Mouse (Mus musculus): ENCODE measurements around the gene Trafd1.

Gene Trafd1

DNA sequence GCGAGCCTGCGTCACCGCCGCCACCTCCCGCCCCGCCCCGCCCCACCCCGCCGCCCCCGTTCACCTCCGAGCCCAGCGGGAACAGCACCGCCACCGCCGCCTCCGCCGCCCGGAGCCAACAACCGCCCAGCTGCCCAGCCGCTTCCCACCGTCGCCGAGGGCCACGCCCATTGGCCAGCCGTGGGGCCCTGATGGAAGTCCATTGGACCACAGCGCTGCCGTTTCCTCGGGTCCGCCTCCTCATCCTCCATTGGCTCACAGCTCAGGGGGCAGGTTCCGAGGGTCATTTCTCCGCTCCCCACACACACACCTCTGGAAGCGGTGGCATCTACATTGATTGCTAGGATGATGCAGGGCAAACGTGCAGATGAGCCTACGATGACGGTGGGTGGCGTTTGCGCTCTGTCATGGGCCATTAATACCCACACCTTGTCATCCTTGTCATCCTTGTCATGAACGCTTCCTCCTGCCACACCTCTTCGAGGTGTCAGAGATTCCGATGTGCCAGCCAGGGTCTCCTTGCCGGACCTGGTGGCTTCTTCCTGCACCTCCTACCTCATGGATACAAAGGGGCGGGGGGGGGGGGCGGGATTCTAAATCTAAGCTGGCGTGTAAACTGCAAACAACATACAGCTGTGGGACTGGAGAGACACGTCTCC is at the start of gene Trafd1:
Gene Trafd1 (minus strand): TSS at position 172 of the 659 bp plus-strand sequence.
- peak; percentile 95 for DNase-seq

DNA sequence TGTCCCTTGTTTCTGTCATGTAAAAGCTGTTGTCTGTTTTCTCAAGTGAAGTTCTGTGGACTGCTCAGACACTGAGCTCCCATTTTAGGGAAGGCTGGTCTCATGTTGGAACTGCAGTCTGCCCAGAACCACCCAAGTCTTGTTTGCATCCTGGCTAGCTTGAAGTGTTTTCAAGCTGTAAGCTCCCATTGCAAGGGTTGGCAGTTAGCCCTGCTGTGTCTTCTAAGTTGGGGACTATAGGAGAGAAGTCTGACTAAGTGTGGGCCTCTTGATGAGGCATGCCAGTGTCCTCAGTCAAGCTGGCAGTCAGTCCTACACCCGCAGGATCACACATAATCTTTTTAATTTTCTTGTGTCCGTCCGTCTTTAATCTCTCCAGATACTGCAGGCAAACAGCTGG is 43.5 kb upstream of the Trafd1 start:
- DNase-seq, result no peak

DNA sequence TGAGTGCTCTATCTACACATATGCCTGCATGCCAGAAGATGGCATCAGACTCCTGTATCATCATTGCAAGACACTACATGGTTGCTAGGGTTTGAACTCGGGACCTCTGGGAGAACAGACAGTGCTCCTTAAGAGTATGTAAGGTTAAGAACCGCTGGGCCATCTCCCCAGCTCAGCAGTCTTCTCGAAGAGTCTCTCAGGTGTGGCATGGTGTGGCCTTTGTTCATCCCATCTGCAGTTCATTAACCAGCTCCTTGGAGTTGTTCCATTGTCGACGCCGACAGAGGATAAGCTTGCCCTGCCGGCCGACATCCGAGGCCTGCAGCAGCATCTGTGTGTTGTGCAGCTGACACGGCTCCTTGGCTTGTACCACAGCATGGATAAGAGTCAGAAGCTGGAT is 37.9 kb upstream of the Trafd1 start:
- no peak for DNase-seq

DNA sequence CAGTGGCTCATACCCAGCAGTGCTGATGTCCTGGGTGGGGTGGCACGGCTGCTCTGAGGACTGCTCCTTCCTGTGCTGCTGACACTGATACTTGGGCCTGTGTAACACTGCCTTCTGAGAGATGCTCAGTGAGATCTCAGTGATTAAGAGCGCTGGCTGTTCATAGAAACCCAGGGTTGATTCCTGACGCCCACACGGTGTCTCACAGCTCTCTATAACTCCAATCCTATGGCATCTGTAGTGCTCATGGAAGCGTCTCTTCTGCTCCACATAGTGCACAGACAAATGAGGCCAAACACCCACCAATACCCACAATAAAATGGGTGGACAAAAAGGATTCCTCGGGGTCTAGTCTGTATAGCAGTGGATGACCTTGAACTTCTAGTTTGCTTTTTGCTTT is 37.4 kb upstream of the Trafd1 start:
- no peak for DNase-seq

DNA sequence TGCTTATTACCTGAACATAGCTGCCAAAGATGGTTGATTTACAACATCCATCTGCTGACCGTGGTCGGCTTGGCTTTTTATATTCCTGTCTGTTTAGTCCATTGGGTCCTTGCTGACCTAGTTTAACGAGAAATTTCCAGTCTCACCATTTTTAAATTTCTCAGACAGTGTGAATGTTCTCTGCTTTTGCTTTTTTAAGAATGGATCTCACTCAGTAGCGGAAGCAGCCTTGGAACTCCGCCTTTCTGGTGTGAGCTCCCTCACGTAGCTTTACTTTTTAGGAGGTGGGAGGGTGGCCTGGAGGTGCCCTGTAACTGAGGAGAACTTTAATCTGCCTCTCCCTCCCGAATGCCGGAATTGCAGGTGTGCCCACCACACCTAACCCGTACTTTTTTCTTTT is 35.3 kb upstream of the Trafd1 start:
- no peak for DNase-seq

DNA sequence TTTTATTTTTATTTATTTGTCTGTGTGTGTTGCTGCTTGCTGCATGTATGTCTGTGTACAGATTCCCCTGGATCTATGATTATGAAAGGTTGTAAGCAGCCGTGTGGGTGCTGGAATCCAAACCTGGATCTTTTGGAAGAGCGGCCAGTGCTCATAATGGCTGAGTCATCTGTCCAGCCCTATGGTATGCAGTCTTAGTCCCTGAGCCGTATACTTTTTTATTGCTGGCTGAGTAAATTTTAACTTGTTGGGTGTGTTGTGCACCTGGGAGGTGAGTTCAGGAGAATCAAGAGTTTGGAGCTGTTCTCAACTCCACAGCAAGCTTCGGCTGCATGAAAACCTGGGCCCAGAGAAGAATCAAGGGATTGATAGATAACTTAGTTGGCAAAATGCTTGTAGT is 25.5 kb upstream of the Trafd1 start:
- no peak for DNase-seq

DNA sequence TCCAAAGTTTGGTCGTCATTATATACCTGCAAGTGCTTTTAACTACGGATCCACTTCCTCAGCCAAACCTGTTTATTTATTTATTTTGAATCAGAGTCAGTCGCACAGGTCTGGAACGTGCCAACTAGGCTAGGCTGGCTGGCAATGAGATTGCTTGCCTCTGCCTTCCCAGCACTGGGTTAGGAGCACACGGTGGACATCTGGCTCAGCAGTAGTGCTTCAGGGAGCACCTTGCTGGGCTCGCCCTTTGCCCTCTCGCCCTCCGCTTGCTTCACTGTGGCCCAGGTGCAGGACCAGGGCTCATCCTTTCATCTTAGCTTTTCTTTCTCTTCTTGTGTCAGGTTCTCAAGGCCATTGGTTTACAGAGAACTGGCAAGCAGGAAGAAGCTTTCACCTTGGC is 22.4 kb upstream of the Trafd1 start:
- DNase-seq, result no peak

DNA sequence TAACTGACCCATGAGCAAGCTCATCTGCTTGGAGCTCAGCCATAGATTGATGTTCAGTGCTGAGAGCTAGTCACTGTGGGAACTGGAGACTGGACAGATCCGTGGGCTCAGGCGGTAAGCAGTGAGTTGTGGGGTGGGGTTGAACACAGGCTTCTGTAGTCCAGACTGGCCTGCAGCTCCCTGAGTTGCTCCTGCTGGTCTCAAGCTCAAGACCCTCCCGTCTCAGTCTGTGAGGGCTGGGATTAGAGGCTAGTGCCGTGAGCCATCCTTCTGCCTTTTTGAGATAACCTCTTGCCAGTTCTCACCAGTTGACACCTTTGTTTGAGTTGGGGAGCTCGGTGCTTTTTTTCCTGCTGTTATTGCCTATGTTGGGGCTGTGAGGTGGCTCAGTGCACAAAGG is 15.4 kb upstream of the Trafd1 start:
- DNase-seq, result no peak

DNA sequence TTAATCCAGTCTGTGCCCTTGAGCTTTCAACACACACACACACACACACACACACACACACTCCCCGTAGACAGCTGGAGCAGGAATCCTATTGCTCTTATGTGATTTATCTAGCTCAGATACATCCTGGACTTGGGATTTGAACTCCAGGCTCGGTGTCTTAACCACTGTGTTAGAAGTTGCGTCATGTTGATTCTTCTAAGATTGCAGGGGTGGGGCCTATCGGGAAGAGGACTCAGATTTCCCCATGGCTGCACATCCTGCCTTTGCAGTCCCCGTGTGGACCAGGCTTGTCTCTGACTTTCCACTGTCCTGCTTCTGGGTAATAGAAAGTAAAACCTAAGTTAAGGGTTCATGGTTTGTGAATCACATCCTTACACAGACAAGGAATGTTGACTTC is 14.6 kb upstream of the Trafd1 start:
- no peak for DNase-seq

DNA sequence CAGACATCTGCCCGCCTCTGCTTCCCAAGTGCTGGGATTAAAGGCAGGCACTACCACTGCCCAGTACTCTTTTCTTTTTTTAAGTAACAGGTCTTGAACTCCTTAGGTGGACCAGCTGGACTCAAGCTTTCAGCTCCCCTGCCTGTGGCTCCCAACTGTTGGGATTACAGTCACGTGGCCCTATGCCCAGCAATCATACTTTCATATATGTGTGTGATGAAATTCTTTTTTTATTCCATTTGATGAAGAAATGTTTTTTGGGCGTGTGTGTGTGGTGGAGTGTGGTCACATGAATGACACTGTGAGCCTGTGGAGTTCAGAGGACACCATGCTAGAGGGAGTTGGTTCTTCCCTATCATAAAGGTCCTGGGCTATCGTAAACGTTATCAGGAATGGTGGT is 14.1 kb upstream of the Trafd1 start:
- DNase-seq, result no peak

DNA sequence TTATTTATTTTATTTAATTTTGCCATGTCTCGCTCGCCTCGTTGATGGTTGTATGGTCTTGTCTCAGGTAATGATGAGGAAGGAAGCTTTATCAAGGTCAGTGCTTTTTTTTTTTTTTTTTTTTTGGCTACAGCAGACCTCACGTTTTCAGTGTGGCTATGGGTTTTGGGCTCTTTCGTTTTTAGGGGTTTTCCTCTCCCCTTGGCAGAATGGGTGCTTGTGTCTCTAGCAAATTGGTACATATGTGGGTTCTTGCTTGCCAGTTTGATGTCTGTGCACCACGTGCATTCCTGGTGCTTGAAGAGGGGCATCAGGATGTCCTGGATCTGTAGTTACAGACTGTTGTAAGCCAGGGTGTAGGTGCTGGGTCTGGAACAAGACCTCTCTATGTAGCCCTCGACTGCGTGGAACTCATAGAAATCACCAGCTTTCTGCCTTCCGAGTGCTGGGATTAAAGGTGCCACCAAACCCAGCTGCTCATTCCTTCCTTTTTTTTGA is 13.6 kb upstream of the Trafd1 start:
- no peak for DNase-seq

DNA sequence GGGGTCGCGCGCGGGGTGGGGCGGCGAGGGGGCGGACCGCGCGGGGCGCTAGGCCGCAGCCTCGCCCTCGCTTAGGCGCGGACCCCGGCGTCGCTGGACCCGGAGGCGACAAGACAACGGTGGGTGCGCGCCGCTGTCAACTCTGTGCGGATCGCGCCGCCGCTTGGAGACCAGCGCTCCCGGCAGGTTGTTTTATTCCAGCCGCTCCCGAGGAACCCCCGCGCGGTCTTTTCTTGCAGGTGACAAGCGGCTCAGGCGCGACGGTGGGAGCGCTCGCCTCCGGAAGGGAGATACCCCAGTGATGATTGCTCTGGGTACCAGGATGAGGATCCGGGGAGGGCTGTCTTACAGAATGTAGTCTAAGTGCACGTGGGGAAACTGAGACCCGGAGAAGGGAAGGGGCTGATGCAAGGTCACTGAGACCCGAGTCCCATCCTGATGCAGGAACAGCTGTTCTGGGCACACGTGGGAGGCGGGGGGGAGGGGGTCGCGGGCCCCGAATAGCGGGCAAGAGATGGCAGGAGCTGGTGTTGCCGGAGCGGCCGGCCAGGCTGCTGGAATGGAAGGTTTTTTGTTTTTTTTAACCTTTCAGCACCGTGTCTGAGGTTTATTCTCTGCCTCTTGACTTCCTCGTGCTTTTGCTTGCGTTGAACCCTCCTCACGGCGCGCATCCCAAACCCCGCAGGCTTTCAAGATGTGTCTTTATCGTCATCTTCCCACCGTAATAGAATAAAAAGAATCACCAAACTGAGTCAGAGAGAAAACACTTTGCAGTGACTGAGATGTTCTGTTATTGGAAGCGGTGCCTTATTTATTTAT is 12.9 kb upstream of the Trafd1 start:
- DNase-seq, result no peak

DNA sequence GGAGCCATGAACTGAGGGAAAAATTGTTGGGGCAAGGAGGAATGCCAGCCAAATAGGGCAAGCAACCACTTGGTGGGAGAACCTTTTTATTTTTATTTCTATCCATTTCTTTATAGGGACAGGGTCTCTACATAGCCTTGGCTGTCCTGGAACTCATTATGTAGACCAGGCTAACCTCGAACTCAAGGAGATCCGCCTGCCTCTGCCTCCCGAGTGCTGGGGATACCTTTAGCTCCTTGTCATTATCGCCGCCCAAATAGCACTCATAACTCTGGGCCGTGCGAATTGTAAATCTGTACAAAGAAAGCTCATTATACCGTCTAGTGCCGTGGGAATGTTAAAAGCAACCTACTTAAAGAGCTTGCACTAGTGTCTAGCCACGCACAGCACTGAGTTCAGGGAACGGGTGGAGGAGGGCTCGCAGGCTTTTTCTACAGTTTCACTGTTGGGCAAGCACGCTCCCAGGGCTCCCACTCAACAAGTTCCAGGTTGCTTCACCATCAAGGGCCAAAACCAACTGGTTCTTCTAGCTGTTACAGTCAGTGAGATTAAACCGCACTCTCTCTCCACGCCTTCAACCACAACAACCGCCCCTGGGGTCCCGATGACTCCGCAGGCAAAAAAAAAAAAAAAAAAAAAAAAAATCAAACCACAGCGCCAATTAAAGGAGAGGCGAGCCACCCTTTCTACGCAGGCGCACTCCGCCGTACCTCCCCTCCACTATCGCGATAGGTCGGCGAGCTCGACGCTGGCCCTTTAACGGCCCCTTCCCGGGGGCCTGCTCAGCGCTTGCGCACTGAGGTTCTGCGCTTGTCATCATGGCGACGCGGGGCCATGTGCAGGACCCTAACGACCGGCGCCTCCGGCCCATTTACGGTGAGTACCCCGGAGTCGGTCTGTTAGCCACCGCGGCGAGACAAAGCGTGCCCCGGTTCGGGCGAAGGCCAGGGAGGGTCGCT is 12.0 kb upstream of the Trafd1 start, which contains the start of gene Naa25:
Gene Naa25 (plus strand): TSS at position 750 of the 959 bp plus-strand sequence.
- peak; percentile 94 for DNase-seq

DNA sequence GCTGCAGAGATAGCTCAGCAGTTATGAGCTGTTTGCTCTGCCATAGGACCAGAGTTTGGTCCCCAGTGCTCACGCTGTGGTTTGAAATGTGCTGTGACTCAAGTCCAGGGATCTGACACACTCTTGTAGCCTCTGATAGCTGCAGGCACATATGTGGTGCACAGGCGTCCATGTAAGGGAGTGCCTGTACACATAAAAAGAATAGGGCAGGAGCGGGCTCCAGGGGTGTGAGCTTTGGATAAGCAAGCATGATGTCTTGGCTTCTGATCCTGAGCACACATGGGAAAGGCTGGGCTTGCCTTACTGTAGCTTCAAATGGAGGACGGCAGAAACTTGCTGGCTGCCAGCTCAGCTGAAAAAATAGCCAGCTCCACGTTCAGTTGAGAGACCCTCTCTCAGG is 10.2 kb upstream of the Trafd1 start:
- DNase-seq, result peak; percentile 30

DNA sequence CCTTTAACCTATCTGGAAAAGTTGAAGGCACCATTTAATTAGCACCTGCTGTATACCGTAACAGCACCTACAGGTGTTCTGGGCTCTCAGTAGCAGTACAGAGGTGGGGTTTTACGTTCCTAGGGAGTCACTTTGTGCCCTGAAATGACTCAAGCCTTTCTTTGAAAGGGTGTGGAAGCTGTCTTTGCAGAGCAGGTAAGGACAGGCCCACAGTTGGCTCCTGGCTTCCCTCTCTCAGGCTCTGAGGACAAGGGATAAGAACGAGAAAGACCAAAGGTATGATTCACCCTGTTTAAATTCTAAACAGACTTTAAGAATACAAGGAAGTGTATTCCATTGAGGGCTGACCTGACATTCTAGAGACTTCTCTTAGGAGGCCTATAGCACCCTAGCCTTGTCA is 8.0 kb upstream of the Trafd1 start:
- DNase-seq, result no peak

DNA sequence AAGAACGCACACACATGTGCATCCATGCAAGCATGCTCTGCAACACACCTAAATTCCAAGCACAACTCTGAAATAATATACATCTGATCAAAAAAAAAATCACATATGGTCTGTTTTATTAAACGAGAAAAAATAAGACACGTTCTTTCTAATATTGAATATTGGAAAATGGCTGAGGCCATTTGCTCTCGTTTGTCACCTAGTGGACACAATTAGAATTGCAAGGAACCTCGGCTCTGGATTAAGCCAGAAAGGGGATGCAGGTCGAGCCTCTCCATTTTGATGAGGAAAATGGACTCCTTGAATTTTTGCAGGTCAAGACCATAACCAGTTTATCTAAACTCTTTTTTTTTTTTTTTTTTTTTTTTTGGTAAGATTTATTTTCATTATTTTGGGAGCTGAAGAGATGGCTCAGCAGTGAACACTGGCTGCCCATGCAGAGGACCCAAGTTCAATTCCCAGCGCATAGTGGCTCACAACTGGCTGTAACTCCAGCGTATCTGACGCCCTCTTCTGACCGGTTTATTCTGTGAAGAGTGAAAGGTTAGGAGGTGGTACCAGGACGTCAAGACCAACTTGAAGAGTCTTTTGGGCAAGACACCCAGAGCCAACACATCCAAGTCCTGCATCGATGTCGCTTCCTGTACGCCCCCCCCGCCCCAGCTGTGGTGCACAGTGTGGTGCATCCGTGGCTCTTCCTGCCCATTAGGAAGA is 7.4 kb upstream of the Trafd1 start:
- DNase-seq, result peak; percentile 28

DNA sequence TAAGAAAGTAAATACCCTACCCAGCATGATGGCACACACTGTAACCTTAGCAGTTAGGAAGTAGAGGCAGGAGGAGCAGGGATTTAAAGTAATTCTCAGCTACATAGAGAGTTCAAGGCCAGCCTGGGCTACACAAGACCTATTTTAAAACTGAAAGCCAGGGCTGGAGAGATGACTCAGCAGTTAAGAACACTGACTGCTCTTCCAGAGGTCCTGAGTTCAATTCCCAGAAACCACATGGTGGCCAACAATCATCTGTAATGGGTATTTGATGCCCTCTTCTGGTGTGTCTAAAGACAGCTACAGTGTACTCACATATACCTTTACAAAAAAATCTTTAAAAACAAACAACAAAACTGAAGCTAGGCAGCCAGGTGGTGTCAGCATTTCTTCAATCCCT is 4.3 kb upstream of the Trafd1 start:
- no peak for DNase-seq

DNA sequence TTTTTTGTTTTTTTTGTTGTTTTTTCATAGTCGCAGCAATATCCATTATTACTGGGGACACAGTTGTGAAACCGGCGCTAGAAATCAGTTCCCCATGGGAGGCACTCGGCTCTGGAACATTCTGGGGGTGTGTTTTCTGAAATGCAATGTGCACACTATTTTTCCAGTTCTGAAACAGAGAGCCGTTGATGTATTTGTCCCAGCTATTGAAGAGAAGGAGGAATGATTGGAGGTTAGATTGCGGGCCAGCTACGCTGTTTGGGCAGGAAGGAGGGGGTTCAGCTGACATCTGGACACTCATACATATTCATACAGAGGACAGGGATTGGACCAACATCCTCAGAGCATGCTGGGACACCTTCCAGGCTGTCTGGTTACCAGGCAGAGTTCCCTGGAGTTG is 3.7 kb upstream of the Trafd1 start:
- no peak for DNase-seq

DNA sequence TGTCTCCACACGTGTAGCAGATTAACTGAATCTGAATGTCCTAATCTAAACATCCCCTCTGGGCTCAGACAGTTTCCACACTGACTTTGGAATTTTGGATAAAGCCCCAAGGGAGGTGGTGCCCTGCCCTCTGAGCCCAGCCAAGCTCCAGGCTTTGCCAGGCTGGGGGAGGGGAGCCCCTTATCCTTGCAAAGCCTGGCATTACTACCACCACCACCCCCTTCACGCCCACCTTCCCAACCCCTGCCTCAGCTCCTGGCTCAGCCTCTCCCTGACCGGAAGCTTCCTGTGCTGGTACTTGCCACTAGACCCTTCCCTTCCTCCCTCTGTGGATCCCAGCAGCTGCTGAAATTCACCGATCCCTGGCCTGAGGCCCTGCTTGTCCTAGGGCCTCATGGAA is 1.7 kb upstream of the Trafd1 start:
- DNase-seq, result peak; percentile 58

DNA sequence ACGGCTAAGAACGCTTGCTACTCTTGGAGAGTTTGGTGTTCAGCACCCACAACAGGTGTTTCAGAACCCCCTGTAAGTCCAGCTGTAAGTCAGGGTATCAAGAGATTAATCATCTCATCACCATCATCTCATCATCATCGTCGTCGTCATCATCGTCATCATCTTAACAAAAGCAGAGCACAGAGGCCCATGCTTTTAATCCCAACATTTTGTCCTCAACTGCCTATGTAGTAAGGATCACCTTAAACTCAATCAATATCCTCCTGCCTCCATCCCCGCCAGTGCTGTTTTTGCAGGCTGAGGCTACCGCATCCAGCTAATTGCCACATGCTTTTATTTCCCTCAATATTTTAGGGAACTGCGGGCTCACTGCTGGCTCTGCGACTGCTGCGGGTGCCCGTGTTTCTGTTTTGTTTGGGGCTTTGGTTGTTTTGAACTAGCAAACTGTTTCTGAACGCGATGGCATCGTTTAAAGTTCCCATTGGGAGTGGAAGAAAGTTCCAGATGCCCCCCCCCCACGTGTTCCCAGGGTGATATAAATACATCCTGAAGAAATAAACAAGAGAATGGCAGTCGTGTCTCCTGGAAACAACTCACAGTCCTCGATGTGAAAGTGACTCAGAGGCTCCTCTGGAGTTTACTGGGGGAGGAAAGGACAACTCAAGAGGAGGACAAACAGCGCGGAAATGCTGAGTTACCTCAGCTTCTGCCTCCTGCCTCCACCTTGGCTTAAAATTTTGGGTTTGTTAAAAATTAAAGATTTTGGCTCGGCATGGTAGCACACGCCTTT is 883 bp upstream of the Trafd1 start:
- no peak for DNase-seq

DNA sequence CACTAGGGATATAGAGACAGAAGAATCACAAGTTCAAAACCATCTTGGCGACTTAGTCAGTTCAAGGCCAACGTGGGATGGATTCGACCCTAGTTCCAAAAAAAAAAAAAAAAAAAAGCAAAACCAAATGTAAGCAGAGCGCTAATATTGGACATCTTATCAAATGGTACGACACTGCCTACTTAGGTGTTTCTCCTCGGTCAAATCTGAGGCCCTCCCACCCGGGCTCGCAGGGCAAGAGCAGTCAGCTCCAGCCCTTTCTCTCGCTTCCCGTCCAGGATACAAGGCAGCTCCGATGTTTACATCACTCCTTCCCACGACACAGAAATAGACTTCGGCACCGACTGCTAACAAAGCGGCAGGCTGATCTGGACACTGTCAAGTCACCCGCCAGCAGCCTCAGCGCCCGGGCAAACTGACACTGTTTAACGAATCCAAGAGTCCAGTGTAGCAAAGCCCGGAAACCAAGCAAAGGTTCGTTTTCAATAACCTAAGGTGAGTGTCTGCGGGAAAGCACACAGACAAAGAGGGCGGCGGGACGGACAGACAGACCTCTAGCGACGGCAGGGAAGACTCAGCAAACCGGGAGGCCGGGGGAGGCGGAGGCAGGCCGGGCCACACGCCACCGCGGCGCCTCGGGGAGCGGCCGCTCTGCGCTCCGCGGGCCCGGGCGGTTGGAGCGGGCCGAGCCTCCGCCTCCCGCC is 523 bp downstream of the Trafd1 start:
- DNase-seq, result no peak
